Mouse (Mus musculus) stomach, adult 2 months (tissue): Measurements from ENCODE around the gene Ndufb8. TPM values are rescaled to one million over a fixed set of nuclear protein-coding genes. Genes with fewer than 3 reads are reported as not detected.

Experiments
- polyA plus RNA-seq: library from polyadenylated mRNA; depleted of rRNA; stranded (reverse); fragments of >200 nt; gene quantifications from 2 replicates; pipeline ENCODE4 v1.2.3, GENCODE M21; 2012; rRNA removed

Ndufb8 gene
- 362 and 457 TPM in 2 replicates for polyA plus RNA-seq

GRCm38 (mm10) chr19:44554861-44555590 is at the start of gene Ndufb8:
TSS of gene Ndufb8 (minus strand) at chr19:44555440.

GRCm38 (mm10) chr19:44562652-44563206 is 7.5 kb upstream of the Ndufb8 start, which contains the start of gene Hif1an:
TSS of gene Hif1an (plus strand) at chr19:44562850.

DNA sequence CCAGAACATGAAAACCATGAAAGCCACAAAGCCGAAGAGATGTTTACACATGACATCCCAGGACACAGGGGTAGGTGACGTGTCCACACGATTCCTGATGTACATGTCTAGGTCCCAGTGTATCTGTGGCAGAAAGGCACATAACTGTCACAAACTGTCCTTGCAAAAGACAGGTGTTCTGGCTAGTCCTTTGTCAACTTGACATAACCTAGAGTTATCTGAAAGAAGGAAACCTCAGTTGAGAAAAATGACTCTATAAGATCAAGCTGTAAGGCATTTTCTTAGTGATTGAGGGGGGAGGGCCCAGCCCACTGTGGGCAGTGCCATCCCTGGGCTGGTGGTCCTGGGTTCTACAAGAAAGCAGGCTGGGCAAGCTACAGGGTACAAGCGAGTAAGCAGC is 2.5 kb downstream of the Ndufb8 start, which contains the start of gene Gm20538:
TSS of gene Gm20538 (minus strand) at position 101 of the 400 bp plus-strand sequence.

GRCm38 (mm10) chr19:44545321-44546041 is 9.8 kb downstream of the Ndufb8 start, which contains the start of gene Sec31b:
TSS of gene Sec31b (minus strand) at chr19:44545864.

Other genes starting within 250 kb of the Ndufb8 start
- 0.05 TPM in 1 of 2 replicates, not detected in the other for gene Scd4, start 222.3 kb downstream of the Ndufb8 start, polyA plus RNA-seq
- gene Scd1, start 147.6 kb downstream of the Ndufb8 start, polyA plus RNA-seq = 12.3 and 53.6 TPM in 2 replicates
- not detected in 2 replicates for gene Wnt8b, start 62.0 kb downstream of the Ndufb8 start, polyA plus RNA-seq
- gene Sec31b, start 9.6 kb downstream of the Ndufb8 start, polyA plus RNA-seq = 2.2 and 3.5 TPM in 2 replicates
- gene Gm20538, start 2.6 kb downstream of the Ndufb8 start, polyA plus RNA-seq = not detected in 2 replicates
- 5.5 and 5.8 TPM in 2 replicates for gene Hif1an, start 7.4 kb upstream of the Ndufb8 start, polyA plus RNA-seq
- not detected in 2 replicates for gene Pax2, start 200.6 kb upstream of the Ndufb8 start, polyA plus RNA-seq